Mouse (Mus musculus) lung, postnatal 0 days (tissue): Measurements from ENCODE around the gene Tspan6. TPM values are rescaled to one million over a fixed set of nuclear protein-coding genes. Genes with fewer than 3 reads are reported as not detected.

Experiments used
- ATAC-seq: fragments of 200-750 bp; cut with Nextera tagmentation; 2 replicates; pipeline ENCODE4 v1.8.0; 2017; ENCODE audit warnings: moderate library complexity
- DNase-seq: peaks from one replicate; pipeline ENCODE4 v3.0.0-alpha.2; 2016; ENCODE audit warnings: low spot score
- H3K27ac ChIP-seq: fragments of 300-500 bp; sonication (generic); 2 replicates; pipeline ENCODE4 v1.5.1; 2014; ENCODE audit warnings: antibody characterized with exemption, mild to moderate bottlenecking, low read length, mixed read lengths
- H3K27me3 ChIP-seq: fragments of 300-500 bp; sonication (generic); replicated peaks from 2 replicates; pipeline ENCODE4 v1.6.1; 2014; ENCODE audit warnings: low read length, mixed read lengths; ENCODE audit not compliant: insufficient read depth
- H3K36me3 ChIP-seq: fragments of 300-500 bp; sonication (generic); 2 replicates; pipeline ENCODE4 v1.6.1; 2014; ENCODE audit warnings: low read length, mixed read lengths; ENCODE audit not compliant: insufficient read depth
- H3K4me1 ChIP-seq: fragments of 300-500 bp; sonication (generic); 2 replicates; pipeline ENCODE4 v1.6.1; 2014; ENCODE audit warnings: antibody characterized with exemption, low read depth, low read length, mixed read lengths; ENCODE audit not compliant: insufficient read depth
- H3K4me2 ChIP-seq: fragments of 300-500 bp; sonication (generic); replicated peaks from 2 replicates; pipeline ENCODE4 v1.6.1; 2014; ENCODE audit warnings: low read depth, mild to moderate bottlenecking, low read length, moderate library complexity, mixed read lengths
- H3K4me3 ChIP-seq: fragments of 300-500 bp; sonication (generic); 2 replicates; pipeline ENCODE4 v1.5.1; 2014; ENCODE audit warnings: low read depth, low read length
- H3K9ac ChIP-seq: fragments of 300-500 bp; sonication (generic); replicated peaks from 2 replicates; pipeline ENCODE4 v1.6.1; 2014; ENCODE audit warnings: low read depth, mild to moderate bottlenecking
- H3K9me3 ChIP-seq: fragments of 300-500 bp; sonication (generic); 2 replicates; pipeline ENCODE4 v1.6.1; 2016; ENCODE audit warnings: low read length, mixed read lengths
- CTCF ChIP-seq: IDR thresholded peaks from 2 replicates; pipeline ENCODE4 v1.5.1; 2016; ENCODE audit warnings: antibody characterized with exemption, mild to moderate bottlenecking
- EP300 ChIP-seq: IDR thresholded peaks from 2 replicates; pipeline ENCODE4 v1.6.1; 2016; ENCODE audit warnings: antibody characterized with exemption, mild to moderate bottlenecking, control low read depth
- WGBS: fragments of 180-500 bp; shearing (Covaris S2); extraction: QIAGEN DNeasy Blood & Tissue Kit; methylation state at CpG from one replicate; pipeline ENCODE4 v1.1.7; 2014; 5-methylcytosine and 5-hydroxymethylcytosine counted together
- polyA plus RNA-seq: library from polyadenylated mRNA; unstranded; fragments of >200 nt; fragmentation: Nextera tagmentation; extraction: Ambion mirVana; gene quantifications from 2 replicates; pipeline ENCODE4 v1.2.1, GENCODE M21; 2015

The Tspan6 gene
- polyA plus RNA-seq, 1 experiment from 2014 or later, result 64.2 TPM

- Histone ChIP-seq H3K36me3 (no peaks in the 10 kb centered on the region), H3K4me1 (no peaks in the 10 kb centered on the region), H3K27me3 (no peaks in the 10 kb centered on the region), H3K9me3 (no peaks in the 10 kb centered on the region), H3K27ac (no peak overlapping the region), H3K9ac (no peak overlapping the region), H3K4me2 (no peak overlapping the region), H3K4me3 (no peak overlapping the region)
- ATAC-seq, result no peak
- WGBS, result 74% methylated on average over 4 of the region's 4 CpGs
- DNase-seq, result no peak
- TF ChIP-seq CTCF (no peak), EP300 (no peak)
Measured at GRCm38 (mm10) chrX:133921187-133921586, 23.0 kb upstream of the Tspan6 start.

- Histone ChIP-seq H3K27me3 (no peaks in the 10 kb centered on the region), H3K4me1 (no peaks in the 10 kb centered on the region), H3K4me2 (no peak overlapping the region), H3K9me3 (no peaks in the 10 kb centered on the region), H3K9ac (no peak overlapping the region), H3K27ac (no peak overlapping the region), H3K36me3 (no peaks in the 10 kb centered on the region), H3K4me3 (no peak overlapping the region)
- ATAC-seq, result peak; percentile 60
- 17% methylated on average over 7 of the region's 7 CpGs for WGBS
- no peak for DNase-seq
- TF ChIP-seq EP300 (no peak), CTCF (no peak)
Measured at GRCm38 (mm10) chrX:133914219-133914618, 16.0 kb upstream of the Tspan6 start.

GRCm38 (mm10) chrX:133913006-133913405, 14.8 kb upstream of the Tspan6 start:
- Histone ChIP-seq H3K27ac (no peak overlapping the region), H3K4me3 (no peak overlapping the region), H3K27me3 (no peaks in the 10 kb centered on the region), H3K4me1 (no peaks in the 10 kb centered on the region), H3K4me2 (no peak overlapping the region), H3K9me3 (no peaks in the 10 kb centered on the region), H3K9ac (no peak overlapping the region), H3K36me3 (no peaks in the 10 kb centered on the region)
- DNase-seq, result no peak
- ATAC-seq, result no peak
- 79% methylated on average over 3 of the region's 3 CpGs for WGBS
- TF ChIP-seq CTCF (no peak), EP300 (no peak)

GRCm38 (mm10) chrX:133911397-133912103, 13.3 kb upstream of the Tspan6 start:
- Histone ChIP-seq H3K36me3 (no peaks in the 10 kb centered on the region), H3K9me3 (no peaks in the 10 kb centered on the region), H3K4me2 (no peak overlapping the region), H3K27ac (0 out of 2 replicates have a peak overlapping the region, but pooled peaks have one; percentile 26), H3K4me3 (no peak overlapping the region), H3K4me1 (no peaks in the 10 kb centered on the region), H3K9ac (no peak overlapping the region), H3K27me3 (no peaks in the 10 kb centered on the region)
- ATAC-seq (peak; percentile 79), DNase-seq (peak; percentile 54)
- TF ChIP-seq EP300 (no peak), CTCF (no peak)
- 47% methylated on average over 10 of the region's 10 CpGs for WGBS

GRCm38 (mm10) chrX:133908261-133908660, 10.0 kb upstream of the Tspan6 start, which contains the start of gene Srpx2:
Gene Srpx2 (plus strand): TSS chrX:133908426.
- Histone ChIP-seq H3K4me1 (no peaks in the 10 kb centered on the region), H3K36me3 (no peaks in the 10 kb centered on the region), H3K27ac (no peak within 1 kb of the TSS), H3K9ac (no peak within 1 kb of the TSS), H3K27me3 (no peaks in the 10 kb centered on the region), H3K4me2 (no peak within 1 kb of the TSS; the same call in 1 of the 2 replicates), H3K4me3 (peak within 1 kb of the TSS; percentile 8; the same call in 1 of the 2 replicates), H3K9me3 (no peaks in the 10 kb centered on the region)
- ATAC-seq (no peak), DNase-seq (peak; percentile 21)
- 27% methylated on average over 3 of the region's 3 CpGs for WGBS
- TF ChIP-seq EP300, result no peak
- TF ChIP-seq CTCF, result no peak

GRCm38 (mm10) chrX:133888111-133888510, 10.1 kb downstream of the Tspan6 start:
- H3K4me1 ChIP-seq, result no peaks in the 10 kb centered on the region
- no peak overlapping the region for H3K27ac ChIP-seq
- WGBS, result 81% methylated on average over 5 of the region's 5 CpGs
- H3K27me3 ChIP-seq, result no peaks in the 10 kb centered on the region
- H3K9ac ChIP-seq, result no peak overlapping the region
- ATAC-seq (no peak), DNase-seq (no peak)
- no peak overlapping the region for H3K4me2 ChIP-seq
- H3K9me3 ChIP-seq, result no peaks in the 10 kb centered on the region
- no peaks in the 10 kb centered on the region for H3K36me3 ChIP-seq
- TF ChIP-seq EP300 (no peak), CTCF (no peak)
- H3K4me3 ChIP-seq, result no peak overlapping the region
